Mouse (Mus musculus) cerebral cortex, adult 2 months (tissue): ENCODE results near the gene Ssr3.

Source experiments
- WGBS: fragments of 180-500 bp; shearing (Covaris S2); methylation state at CpG from one replicate; pipeline ENCODE4 v1.1.7; 2018; 5-methylcytosine and 5-hydroxymethylcytosine counted together

Gene Ssr3

DNA sequence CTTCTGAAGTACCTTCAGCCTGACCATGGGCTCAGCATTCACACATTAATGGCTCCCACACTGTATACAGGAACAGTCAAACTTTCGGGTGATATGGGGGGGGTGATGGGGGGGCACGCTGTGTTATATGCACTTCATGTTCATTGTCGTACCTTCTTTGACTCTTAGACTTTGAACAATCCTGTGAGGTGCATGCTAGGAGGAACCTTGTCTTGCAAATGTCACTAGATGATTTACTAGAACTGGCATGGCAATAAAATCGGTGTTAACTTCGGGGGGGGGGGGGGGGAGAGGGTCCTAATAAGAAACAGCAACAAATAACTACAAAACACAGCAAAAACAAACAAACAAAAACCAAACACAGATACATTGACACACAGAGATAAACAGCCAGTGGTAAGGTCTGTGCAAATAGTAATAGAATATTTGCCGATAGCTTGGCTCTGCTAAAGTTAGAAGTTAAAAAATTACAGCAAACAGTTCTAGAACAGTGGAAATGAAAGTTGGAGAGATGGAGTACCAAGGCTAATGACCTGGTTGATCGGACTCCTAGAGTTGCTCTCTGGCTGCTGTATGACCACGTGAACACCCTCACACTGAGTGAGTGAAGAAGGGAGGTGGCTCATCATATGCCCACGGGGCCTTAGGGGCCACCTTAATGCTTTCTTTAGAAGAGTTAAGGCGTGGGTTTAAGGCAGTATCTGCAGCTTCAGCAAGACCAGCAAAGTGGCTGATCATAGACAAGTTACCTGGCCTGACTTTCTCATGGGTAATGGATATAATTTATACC is 26.3 kb downstream of the Ssr3 start:
- WGBS = 92% methylated on average over 10 of the region's 10 CpGs

DNA sequence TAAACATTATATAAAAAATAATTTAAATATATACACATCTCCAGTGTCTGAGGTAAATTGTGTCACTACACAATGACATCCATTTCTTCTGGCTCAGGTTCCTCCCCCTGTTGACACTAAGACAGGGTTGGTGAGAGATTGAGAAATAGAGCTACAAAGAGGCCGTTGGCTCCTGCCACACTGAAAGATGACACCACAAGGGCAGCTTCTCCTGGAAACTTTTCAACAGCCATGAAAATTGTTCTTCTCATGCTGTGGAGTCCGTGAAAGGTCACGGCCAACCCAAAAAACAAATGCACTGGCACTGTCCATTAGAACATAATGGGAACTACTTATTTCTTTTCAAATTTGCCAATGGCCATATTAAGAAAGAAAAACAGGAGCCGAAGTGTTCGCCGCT is 27.2 kb downstream of the Ssr3 start:
- WGBS = 83% methylated on average over 6 of the region's 6 CpGs

DNA sequence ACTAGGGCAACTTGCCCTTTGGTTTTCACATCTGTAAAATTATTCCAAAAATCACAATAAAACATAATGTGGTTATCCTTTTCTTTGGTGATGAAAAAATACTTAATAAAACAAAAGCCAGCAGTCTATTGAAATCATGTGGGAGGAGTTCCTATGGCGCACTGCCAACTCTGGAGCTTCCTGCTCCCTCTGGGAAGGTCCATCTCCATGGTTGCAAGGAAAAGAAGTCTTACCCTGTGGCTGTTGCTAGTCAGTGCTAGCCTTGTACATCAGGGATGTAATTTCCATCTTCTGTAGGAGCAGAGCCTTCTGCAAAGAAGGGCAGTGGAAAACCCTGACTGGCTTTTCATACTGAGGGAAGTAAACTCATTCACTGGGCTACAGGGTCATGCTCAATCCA is 29.0 kb downstream of the Ssr3 start:
- 68% methylated on average over 1 of the region's 1 CpGs for WGBS

DNA sequence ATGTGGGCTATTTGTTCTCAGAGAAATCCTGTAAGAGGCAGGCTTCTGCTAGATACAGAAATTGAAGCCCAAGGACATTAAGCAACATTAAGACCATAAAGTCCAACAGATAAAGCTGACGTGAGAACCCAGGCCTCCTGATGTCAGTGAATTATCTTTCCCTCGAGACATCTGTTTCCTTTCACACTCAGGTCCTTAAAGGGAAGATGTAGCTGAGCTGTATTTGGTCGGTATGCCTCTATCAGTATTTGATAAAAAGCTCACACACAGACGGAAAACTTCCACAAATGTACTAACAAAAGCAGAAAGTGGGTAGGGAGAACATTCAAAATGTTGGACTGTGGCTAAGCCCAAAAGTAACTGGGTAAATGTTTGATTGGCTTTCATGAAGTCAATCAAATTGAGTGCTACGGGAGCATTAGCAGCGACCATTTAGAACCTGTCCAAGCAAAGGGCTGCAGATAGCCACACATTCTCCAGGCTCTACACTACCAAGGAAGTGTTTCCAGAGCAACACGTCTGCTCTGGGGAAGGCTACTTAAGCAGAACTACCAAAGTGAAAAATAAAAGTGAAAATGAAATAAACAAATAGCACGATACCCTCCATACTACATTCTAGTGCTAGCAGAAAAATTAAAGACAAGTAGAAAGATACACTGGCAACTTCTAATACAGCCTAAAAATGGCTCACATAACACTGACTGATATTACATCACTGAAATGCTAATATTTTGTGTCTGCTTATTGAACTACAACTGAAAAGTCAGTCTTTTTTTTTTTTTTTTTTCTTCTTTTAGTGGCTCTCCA is 32.1 kb downstream of the Ssr3 start:
- WGBS = 74% methylated on average over 8 of the region's 8 CpGs

DNA sequence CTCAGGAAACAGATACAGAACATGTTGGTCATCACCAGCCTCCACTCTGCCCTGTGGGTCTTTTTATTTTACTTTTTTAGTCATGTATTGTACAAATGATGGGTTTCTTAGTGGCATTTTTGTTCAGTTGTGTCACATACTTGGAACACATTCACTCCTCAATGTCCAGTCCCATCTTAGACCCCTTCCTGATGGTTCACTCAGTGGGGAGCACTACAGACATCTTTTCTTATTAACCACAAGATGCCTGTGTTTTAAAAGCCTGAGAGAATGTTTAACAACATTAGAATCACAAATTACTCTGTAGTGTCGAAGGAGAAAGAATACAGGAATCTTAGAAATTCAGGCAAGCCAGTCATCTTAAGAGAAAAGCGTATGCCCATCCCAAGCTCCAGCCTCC is 33.6 kb downstream of the Ssr3 start:
- WGBS = 74% methylated on average over 2 of the region's 2 CpGs

DNA sequence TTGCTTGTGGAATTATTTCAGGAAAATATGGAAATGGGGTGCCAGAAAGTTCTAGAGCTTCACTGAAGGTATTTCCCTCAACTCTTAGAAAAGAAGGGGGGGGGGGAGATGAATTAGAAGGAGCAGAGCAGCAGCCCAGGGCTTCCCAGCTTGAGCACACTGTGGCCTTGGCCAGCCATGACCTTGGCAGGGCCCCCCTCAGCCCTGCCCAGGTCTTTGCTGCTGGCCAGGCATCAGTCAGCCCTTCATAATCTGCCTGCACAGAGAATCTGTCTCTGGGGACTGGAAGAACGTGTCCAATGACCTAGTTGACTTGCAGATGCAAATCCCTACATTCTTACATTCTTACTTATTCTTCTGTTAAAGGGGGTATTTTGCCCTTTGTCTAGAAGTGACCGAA is 34.1 kb downstream of the Ssr3 start:
- 68% methylated on average over 2 of the region's 2 CpGs for WGBS

DNA sequence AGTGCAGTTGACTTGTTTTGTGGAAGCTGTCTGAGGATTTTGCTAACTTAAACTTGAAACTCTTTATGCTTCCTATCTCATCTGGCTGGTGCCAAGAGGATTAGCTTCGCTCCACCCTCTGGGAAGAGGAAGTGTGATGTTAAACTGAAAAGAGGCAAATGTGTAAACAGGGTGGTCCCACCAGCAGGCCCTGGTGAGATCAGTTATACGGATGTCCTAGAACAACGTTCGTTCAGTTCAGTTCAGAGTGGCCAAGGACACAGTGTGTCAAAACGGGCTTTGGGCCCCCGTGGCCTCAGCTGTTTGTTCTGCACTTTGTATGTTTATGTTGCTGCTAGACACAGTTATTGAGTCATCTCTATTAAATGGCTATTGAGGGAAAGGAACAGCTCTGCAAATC is 36.9 kb downstream of the Ssr3 start:
- 75% methylated on average over 6 of the region's 6 CpGs for WGBS

DNA sequence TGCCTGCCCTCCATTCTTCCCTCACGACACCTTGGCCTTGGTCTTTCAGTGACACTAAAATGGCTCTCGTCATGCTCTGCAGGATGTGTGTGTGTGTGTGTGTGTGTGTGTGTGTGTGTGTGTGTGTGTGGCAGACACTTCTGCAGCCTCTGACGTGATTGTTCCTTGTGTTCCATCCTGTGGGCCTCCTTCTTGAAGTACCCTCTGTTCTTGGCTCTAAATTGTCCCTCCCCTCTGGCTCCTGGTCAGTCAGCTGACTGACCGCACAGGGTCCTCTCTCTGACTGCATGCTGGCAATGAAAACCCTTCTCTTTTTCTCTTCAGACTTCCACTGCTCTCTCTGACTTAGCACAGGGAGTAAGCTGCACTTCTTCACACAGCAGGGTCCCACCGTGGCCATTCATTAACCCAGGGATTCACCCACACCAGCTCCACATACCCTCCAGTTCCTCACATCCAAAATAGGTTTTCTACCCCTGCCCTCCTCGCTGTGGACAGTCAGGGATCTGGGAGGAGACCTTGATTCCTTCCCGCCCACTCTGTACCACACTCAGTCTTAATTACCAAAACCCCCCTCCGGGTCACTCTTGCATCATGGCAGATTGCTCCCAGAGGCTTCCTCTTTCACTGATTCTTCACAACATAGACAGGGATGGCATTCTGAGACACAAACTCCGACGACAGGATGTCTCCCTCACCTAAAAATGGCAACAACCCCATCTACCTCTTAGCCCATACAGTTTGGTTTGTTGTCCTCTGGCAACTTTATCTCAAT is 39.0 kb downstream of the Ssr3 start:
- WGBS = 66% methylated on average over 10 of the region's 10 CpGs

DNA sequence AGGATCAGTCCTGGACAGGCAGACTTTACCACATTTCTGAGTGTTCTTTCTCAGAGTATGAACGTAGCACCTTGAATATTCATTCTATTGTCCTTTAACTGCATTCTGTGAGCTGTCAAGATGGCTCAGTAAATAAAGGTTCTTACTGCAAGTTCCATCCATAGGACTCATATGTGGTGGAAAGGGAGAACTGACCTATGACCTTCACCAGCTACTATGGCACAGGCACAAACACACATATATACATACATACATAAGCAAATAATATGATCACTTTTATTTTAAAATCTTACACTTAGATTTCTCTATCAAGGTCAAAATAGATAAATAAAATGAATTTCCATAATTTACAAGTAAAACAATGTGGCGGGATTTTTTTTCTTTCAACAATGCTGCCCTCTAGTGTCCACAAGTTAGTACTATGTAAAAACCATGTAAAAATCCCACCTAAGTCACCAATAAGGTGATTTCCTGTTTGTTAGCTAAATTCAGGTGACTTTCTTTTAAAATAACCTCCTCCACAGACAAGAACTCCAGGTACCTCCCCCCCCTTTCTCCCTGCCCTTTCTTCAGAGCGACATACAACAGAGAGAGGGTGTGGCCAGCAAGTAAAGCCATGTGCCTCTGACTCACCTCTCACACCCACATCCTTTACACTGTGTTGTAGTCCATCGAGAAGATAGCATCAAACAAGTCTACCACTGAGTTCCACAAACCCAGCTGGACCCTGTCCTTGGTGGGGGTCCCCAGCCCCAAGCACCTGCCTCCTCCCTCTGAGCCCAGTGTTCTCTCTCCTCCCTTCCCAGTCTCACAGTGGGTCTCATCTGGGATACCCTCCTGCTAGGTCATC is 39.9 kb downstream of the Ssr3 start:
- WGBS = 25% methylated on average over 4 of the region's 4 CpGs

DNA sequence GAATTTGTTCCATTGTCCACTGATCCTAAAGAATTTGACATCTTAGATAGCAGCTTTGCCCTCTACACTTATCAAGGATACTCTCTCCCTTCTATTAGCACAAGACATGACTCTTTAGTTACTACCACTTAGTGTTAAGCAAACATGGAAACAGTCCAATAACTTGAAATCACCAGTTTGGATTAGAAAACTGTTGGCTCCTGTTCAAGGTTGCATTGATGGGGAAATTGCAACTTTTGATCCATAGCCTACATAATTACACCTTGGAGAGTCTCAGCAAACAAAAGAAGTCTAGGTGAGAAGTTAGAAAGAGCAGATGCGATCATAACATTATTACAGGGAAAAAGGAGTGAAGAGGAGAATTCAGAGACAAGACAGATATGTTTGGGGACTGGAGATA is 46.2 kb downstream of the Ssr3 start:
- 87% methylated on average over 1 of the region's 1 CpGs for WGBS

DNA sequence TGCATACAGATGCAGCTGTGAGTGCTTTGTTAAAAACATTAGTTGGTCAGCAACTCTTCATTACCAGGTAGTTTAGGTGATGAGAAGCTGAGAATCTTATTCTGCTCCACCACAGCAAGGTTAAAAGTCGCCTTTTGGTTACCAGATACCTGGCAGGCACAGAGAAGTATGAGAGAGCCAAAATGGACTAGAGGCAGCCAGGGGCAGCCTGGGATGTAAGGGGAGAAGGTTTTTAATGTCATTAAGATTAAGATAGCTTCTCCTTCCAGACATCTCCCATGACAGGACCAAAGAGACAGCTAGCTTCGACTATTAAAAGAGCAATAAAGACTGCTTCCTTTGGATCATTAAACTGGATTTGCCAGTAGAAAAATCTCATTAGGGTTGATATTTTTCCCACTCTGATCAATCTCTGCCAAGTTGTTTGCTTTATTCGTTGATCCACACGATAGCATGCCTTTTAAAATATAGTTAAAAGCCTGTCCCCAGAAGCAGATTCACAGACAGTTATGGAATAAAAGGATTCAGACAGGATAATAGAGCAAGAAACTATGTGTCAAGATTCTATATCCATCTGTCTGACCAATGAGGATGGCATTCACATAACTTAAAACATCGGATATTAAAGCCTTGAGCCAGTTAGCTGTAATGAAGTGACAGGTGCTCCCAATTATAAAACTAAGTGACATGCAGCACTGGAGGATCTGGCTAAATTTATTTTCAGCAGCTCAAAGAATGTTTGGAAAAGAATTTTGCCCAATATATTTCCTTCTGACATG is 52.1 kb downstream of the Ssr3 start:
- whole genome bisulfite sequencing = 78% methylated on average over 5 of the region's 5 CpGs

DNA sequence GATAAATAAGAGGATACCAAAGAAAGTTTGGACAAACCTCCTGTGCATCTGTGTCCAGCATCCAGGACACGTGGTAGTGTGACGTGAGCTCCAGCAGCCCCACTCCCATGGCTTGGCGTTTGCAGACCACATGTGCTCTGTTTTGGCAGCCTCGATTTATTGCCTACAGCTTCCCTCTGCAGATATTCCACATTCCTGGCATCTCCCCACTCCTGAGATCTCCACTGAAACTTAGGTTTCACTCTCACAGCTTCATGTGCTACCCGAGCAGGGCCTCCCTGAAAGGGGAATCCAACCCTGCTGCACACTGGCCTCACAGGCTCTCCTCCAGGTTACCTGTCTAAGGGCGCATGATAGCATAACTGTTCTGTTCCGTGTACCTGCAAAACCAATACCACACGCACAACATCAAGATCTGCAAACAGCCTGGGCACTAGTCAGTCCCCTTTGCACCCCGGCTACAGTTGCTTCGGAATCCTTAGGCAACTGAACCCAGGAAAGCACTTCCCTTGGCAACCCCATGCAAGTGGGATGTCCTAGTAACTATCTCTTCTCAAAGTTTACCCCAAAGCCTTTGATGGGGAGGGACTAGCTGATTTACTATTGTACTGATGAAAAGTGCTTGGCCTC is 54.5 kb downstream of the Ssr3 start:
- 90% methylated on average over 10 of the region's 10 CpGs for WGBS
